Mouse (Mus musculus): ENCODE measurements around the gene Pten.

Pten gene

GRCm38 (mm10) chr19:32756900-32757725 is at the start of gene Pten:
Gene Pten, plus strand, starts transcription at chr19:32757497.
- DNase-seq (ENCODE audit: low read depth) = peak; percentile 91

GRCm38 (mm10) chr19:32708996-32709395 is 48.3 kb upstream of the Pten start:
- no peak for DNase-seq (ENCODE audit: low read depth)

DNA sequence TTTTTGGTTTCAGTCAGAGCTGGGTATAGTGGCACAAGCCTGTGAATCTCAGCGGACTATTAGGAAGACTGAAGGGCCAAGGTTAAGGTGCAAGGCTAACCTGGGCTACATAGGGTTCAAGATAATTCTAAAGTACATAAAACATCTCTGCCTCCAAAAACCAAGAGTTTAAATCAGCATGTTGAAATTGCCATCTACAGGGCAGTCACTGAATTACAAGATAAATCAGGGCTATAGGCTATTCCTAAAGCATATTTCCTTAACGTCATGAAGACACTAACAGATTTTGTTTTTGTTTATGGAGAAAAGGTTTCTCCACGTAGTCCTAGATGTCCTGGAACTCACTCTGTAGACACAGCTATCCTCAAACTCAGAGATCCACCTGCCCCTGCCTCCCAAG is 47.0 kb upstream of the Pten start:
- DNase-seq (ENCODE audit: low read depth) = peak; percentile 70

DNA sequence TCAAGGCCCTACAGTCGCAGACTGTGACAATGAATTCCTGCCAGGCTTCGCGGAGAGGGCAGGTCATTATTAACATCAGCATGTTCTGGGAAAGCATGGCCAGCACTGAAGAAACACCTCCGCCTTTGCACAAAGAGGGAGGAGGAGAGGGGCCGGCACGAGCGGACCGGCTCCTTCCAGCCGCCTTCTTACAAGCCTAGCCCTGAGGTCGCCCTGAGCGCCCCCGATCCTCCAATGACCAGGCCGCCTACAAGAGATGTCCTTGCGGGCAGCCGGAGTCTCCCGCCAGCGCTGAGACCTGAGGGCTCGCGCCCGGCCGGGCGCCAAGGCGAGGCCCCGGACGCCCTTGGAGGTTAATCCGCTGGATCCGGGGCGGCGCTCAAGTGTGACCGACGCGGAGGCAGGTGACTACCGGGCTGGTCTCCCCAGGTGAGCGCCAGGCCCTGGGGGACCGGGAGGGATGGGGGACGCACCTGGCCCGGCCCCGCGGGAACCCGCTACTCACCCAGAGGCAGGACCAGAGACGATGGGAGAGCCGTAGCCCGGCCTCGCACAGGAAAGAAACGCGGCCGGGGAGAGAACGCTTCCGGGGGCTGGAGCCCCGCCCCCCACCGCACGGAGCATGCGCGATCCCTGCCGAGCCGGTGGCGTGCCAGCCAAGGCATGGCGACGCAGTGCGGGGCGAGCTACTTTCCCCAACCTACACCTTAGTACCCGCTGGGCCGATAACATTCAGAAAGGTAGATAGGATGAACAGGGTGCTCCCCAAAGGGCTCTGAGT is 45.3 kb upstream of the Pten start:
- peak; percentile 82 for DNase-seq (ENCODE audit: low read depth)

DNA sequence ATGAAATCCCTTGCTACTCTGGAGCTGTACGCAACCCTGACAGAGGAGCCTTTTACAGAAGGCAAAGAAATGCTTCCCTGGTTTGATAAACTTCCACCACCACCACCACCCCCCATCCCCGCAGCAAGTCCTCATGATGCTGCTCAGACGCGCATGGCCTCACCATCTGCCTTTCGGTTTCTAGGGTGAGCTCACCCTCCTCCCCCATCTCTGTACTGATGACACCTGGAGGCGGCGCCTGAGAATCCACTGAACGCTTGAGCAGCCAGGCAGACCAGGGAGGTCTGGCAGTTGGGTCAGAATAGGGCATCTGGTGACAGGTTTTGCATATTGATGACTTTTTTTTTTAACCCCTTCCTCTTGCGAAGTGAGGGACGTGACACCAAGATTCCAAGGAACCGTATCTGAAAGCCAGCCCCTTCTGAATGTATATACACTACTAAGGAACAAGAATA is 44.7 kb upstream of the Pten start:
- DNase-seq (ENCODE audit: low read depth) = peak; percentile 87

GRCm38 (mm10) chr19:32713471-32713870 is 43.8 kb upstream of the Pten start:
- no peak for DNase-seq (ENCODE audit: low read depth)

- peak; percentile 82 for DNase-seq (ENCODE audit: low read depth)
These were observed 42.1 kb upstream of the Pten start for GRCm38 (mm10) chr19:32715201-32715600.

DNA sequence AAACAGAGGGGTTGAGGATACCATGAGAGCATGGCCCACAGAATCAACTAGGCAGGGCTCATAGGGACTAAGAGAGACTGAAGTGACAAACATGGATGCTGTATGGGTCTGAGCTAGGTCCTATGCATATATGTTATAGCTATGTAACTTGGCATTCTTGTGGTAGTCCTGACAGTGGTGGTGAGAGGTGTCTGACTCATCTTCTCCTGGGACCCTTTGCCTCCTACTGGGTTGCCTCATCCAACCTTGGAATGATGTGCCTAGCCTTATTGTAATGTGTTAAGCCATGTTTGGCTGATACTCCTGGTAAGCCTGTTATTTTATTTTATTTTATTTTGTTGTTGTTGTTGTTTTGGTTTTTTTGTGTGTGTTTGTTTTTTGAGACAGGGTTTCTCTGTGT is 41.6 kb upstream of the Pten start:
- DNase-seq (ENCODE audit: low read depth) = no peak

GRCm38 (mm10) chr19:32717590-32717989 is 39.7 kb upstream of the Pten start:
- peak; percentile 67 for DNase-seq (ENCODE audit: low read depth)

DNA sequence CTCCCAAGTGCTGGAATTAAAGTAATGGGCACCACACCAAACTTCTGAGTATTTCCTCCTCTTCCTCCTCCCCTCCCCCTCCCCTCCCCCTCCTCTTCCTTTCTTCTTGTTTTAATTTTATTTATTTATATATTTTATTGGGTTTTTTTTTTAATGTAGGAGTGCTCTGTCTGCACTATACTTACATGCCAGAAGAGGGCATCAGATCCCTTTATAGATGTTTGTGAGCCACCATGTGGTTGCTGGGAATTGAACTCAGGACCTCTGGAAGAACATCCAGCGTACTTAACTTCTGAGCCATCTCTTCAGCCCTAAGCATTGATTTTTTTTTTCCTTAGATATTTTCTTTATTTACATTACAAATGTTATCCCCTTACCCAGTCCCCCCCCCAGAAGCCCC is 37.0 kb upstream of the Pten start:
- no peak for DNase-seq (ENCODE audit: low read depth)

GRCm38 (mm10) chr19:32723817-32724216 is 33.5 kb upstream of the Pten start:
- no peak for DNase-seq (ENCODE audit: low read depth)

DNA sequence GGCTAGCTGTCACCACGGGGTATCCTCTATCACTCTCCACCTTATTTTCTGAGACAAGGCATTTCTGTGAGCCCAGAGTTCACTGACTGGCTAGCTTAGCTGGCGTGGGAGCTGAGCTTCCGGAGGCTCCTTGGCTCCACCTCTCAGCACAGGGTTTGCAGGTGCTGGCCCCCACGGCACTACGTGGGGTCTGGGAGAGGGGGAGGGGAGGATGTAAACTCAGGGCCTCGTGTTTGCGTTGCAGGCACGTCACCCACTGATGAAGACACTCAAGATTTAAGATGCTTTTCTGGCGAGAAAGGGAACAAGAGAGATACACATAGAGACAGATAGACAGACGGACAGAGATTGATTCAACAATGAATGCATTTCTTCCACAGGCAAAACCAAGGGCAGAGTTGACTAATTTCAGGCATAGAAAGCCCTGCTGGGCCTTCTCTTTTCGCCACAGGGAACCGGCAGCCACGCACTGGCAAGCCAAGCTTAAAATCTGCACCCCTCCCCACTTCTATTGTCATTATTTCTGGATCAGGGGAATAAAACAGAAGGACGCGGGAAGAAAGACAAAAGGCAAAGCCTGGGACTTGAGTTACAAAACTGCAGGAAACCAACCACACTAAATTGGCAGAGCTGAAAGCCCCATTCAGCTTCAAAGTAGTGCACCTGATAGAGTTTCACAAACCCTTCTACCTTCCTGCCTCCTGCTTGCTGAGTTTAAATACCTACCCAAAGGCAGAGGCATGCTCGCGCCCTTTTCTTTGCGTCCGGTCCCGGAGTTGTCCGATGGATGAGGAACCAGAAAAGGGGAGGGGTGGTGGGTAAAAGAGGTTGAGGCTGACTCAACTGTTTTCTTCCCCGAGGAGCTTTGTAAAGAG is 30.6 kb upstream of the Pten start:
- DNase-seq (ENCODE audit: low read depth) = no peak

- no peak for DNase-seq (ENCODE audit: low read depth)
These were observed 27.5 kb upstream of the Pten start for GRCm38 (mm10) chr19:32729785-32730184.

GRCm38 (mm10) chr19:32732922-32733321 is 24.4 kb upstream of the Pten start:
- no peak for DNase-seq (ENCODE audit: low read depth)

- no peak for DNase-seq (ENCODE audit: low read depth)
These were observed 19.5 kb upstream of the Pten start for GRCm38 (mm10) chr19:32737844-32738243.

- DNase-seq (ENCODE audit: low read depth) = no peak
These were observed 17.6 kb upstream of the Pten start, which contains the start of gene Atad1 for GRCm38 (mm10) chr19:32739686-32740085. Gene Atad1, minus strand, starts transcription at chr19:32739786.

GRCm38 (mm10) chr19:32740641-32741345 is 16.5 kb upstream of the Pten start:
- DNase-seq (ENCODE audit: low read depth) = peak; percentile 35

- peak; percentile 82 for DNase-seq (ENCODE audit: low read depth)
These were observed 7.9 kb upstream of the Pten start for GRCm38 (mm10) chr19:32749425-32749824.

GRCm38 (mm10) chr19:32752357-32752756 is 4.9 kb upstream of the Pten start:
- peak; percentile 67 for DNase-seq (ENCODE audit: low read depth)

GRCm38 (mm10) chr19:32753386-32753785 is 3.9 kb upstream of the Pten start:
- DNase-seq (ENCODE audit: low read depth) = no peak

All from 416B (cell line).